Mouse (Mus musculus) liver, embryonic 15.5 days (tissue): ENCODE results near the gene Asb3. TPM values are rescaled to one million over a fixed set of nuclear protein-coding genes. Genes with fewer than 3 reads are reported as not detected.
"Not testable (repeated sequence)": the region's sequence is repeated elsewhere in the genome, so short reads cannot be mapped to it uniquely, and the experiment has no call there.

ENCODE experiments used
- ATAC-seq: fragments of 200-750 bp; cut with Nextera tagmentation; 2 replicates; pipeline ENCODE4 v1.8.0; 2017; ENCODE audit warnings: moderate number of reproducible peaks, mild to moderate bottlenecking, moderate library complexity; ENCODE audit not compliant: insufficient read depth
- H3K27ac ChIP-seq: fragments of 300-500 bp; sonication (generic); replicated peaks from 2 replicates; pipeline ENCODE4 v1.5.1; 2015; ENCODE audit warnings: mild to moderate bottlenecking, inconsistent platforms
- H3K27me3 ChIP-seq: fragments of 300-500 bp; sonication (generic); 2 replicates; pipeline ENCODE4 v1.6.1; 2015; ENCODE audit warnings: mild to moderate bottlenecking, inconsistent platforms
- H3K36me3 ChIP-seq: fragments of 300-500 bp; sonication (generic); replicated peaks from 2 replicates; pipeline ENCODE4 v1.6.1; 2015; ENCODE audit warnings: moderate library complexity, mild to moderate bottlenecking, inconsistent platforms
- H3K4me1 ChIP-seq: fragments of 300-500 bp; sonication (generic); replicated peaks from 2 replicates; pipeline ENCODE4 v1.6.1; 2015; ENCODE audit warnings: inconsistent platforms
- H3K4me2 ChIP-seq: fragments of 300-500 bp; sonication (generic); 2 replicates; pipeline ENCODE4 v1.6.1; 2015; ENCODE audit warnings: moderate library complexity, mild to moderate bottlenecking, inconsistent platforms
- H3K4me3 ChIP-seq: fragments of 300-500 bp; sonication (generic); replicated peaks from 2 replicates; pipeline ENCODE4 v1.5.1; 2015; ENCODE audit warnings: mild to moderate bottlenecking, inconsistent platforms
- H3K9ac ChIP-seq: fragments of 300-500 bp; sonication (generic); 2 replicates; pipeline ENCODE4 v1.6.1; 2015; ENCODE audit warnings: moderate library complexity, mild to moderate bottlenecking, inconsistent platforms
- H3K9me3 ChIP-seq: fragments of 300-500 bp; sonication (generic); replicated peaks from 2 replicates; pipeline ENCODE4 v1.6.1; 2016; ENCODE audit warnings: inconsistent platforms
- WGBS: fragments of 180-500 bp; shearing (Covaris S2); methylation state at CpG from one replicate; pipeline ENCODE4 v1.1.7; 2015; ENCODE audit warnings: mixed read lengths; ENCODE audit not compliant: insufficient replicate concordance; 5-methylcytosine and 5-hydroxymethylcytosine counted together
- polyA plus RNA-seq: library from polyadenylated mRNA; unstranded; fragments of >200 nt; fragmentation: Nextera tagmentation; extraction: Ambion mirVana; gene quantifications from 2 replicates; pipeline ENCODE4 v1.2.1, GENCODE M21; 2015

Asb3 gene
- polyA plus RNA-seq, 1 experiment from 2014 or later = 12.9 TPM

DNA sequence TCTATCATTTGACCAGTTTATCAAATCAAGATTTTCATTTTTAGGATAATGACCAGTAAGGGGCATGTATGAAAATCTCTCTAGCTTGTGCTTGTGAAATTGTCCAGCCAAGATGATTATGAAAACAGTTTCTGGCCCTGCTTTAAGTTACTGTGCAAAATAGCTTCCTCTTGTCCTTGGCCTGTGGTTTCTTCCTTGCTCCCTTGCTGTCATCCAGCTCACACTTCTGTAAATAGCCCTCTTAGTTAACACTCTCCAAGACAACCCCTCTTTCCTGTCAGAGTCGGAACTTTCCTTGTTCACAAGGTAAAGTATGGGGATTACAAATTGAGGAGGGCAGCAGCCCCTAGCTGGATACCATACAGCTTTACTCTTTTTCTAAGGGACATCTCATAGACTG is 253.2 kb downstream of the Asb3 start:
- WGBS = 31% methylated on average over 1 of the region's 1 CpGs
- H3K9me3 ChIP-seq, ATAC-seq: not testable (repeated sequence)

More for the DNA sequence above, 253.2 kb downstream of the Asb3 start:
- H3K4me3 ChIP-seq, H3K27me3 ChIP-seq, H3K4me1 ChIP-seq, H3K9ac ChIP-seq, H3K36me3 ChIP-seq, H3K4me2 ChIP-seq, H3K27ac ChIP-seq: not testable (repeated sequence)

Other genes with a start within 250 kb of the Asb3 start
- gene Acyp2, start 235.8 kb upstream of the Asb3 start, polyA plus RNA-seq = 2.3 and 2.7 TPM in 2 replicates
- 7.6 and 9.2 TPM in 2 replicates for gene Psme4, start 113.7 kb upstream of the Asb3 start, polyA plus RNA-seq
- 0.05 TPM in 1 of 2 replicates, not detected in the other for gene Gpr75, start 58 bp upstream of the Asb3 start, polyA plus RNA-seq
- gene Erlec1, start 68.9 kb downstream of the Asb3 start, polyA plus RNA-seq = 5.9 and 7.2 TPM in 2 replicates
- 87.4 and 96.8 TPM in 2 replicates for gene Chac2, start 100.9 kb downstream of the Asb3 start, polyA plus RNA-seq